Mouse (Mus musculus) stomach, postnatal 0 days (tissue): Measurements from ENCODE around the gene Tatdn2.

Experiments used
- CTCF ChIP-seq: IDR thresholded peaks from 2 replicates; pipeline ENCODE4 v1.5.1; 2016; ENCODE audit warnings: antibody characterized with exemption, low read depth, mild to moderate bottlenecking, moderate library complexity
- EP300 ChIP-seq: optimal IDR thresholded peaks from 2 replicates; pipeline ENCODE3; 2016; ENCODE audit warnings: antibody characterized with exemption

GRCm38 (mm10) chr6:113743111-113743510 lies 46.3 kb downstream of the Tatdn2 start:
- TF ChIP-seq CTCF (no peak), EP300 (no peak)
